In the genomic region with DNA sequence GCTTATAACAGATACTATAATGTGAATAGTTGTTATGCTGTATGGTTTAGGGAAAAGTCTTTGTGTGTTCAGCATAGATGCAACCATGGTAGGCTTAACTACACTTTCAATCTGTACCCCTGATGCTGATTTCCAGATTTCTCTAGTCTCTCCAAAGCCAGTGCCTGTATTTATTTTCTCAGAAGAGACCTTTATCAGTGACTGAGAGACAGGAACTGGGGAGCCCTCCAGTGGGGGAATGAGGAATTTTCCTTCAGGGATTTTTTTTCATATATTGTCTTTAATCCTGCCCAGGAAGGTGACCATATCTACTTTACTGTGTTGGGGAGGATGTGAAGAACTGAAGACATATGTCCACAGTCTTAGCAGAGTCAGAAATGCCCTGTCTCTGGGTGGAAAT, we compare ENCODE assay signal across 10 mouse cellular contexts. TPM values are rescaled to one million over a fixed set of nuclear protein-coding genes. Genes with fewer than 3 reads are reported as not detected.
DNase-seq lines count a peak whose midpoint lies in the region; ATAC-seq lines count a peak whose summit lies in the region.
"Had no signal": no experiment of that assay in that cellular context is flagged by ENCODE, and none has a peak within 500 bp of the region (broad histone marks: within the 10 kb centered on the region; RNA-seq: fewer than 3 reads in every experiment).

No protein-coding gene starts in this region.

- no peak overlapping the region for H3K4me2 ChIP-seq in embryonic facial prominence, embryonic 11.5 days (ENCODE audit: low read depth, low read length)
- no peak overlapping the region for H3K4me2 ChIP-seq in embryonic facial prominence, embryonic 14.5 days (ENCODE audit: low read depth, low read length)

- H3K9ac ChIP-seq in embryonic facial prominence, embryonic 11.5 days (replicated peaks; ENCODE audit: low read length): no peak overlapping the region
- H3K9ac ChIP-seq in embryonic facial prominence, embryonic 14.5 days (ENCODE audit: low read depth, low read length): no peak overlapping the region

- ATAC-seq in embryonic facial prominence, embryonic 11.5 days (replicated peaks; ENCODE audit: insufficient number of reproducible peaks, low FRiP score, low TSS enrichment, low read depth): no peak
- ATAC-seq in embryonic facial prominence, embryonic 14.5 days (ENCODE audit: low read depth): no peak

- no peaks in the 10 kb centered on the region for H3K4me1 ChIP-seq in embryonic facial prominence, embryonic 11.5 days (ENCODE audit: control insufficient read depth, insufficient read depth, low read length)
- H3K4me1 ChIP-seq in embryonic facial prominence, embryonic 10.5 days: peaks cover 28% of the 10 kb centered on the region
- H3K4me1 ChIP-seq in embryonic facial prominence, embryonic 14.5 days (ENCODE audit: control insufficient read depth, insufficient read depth, low read length): peaks cover 5% of the 10 kb centered on the region; the same call in 1 of the 2 replicates

- DNase-seq in embryonic facial prominence, embryonic 11.5 days (ENCODE audit: low spot score): peak; percentile 55
- no peak for DNase-seq in embryonic facial prominence, embryonic 10.5 days (ENCODE audit: low spot score)
- DNase-seq in right cerebral cortex, adult 18-20 months: peak; percentile 64
- DNase-seq in right cerebral cortex, postnatal 25 days: no peak
- peak; percentile 13 for DNase-seq in embryonic facial prominence, embryonic 14.5 days (ENCODE audit: low spot score)
- DNase-seq in left cerebral cortex, postnatal 25 days (ENCODE audit: low spot score in 2 of 2): peak; percentile 66 to 86
- DNase-seq in thymus, postnatal 25 days: peak; percentile 14
- DNase-seq in adrenal gland, postnatal 25 days: no peak

- no peaks in the 10 kb centered on the region for H3K27me3 ChIP-seq in embryonic facial prominence, embryonic 11.5 days (ENCODE audit: control insufficient read depth, insufficient read depth, low read length)
- no peaks in the 10 kb centered on the region for H3K27me3 ChIP-seq in embryonic facial prominence, embryonic 10.5 days (replicated peaks; ENCODE audit: low read depth, poor library complexity, severe bottlenecking)
- no peaks in the 10 kb centered on the region for H3K27me3 ChIP-seq in embryonic facial prominence, embryonic 14.5 days (replicated peaks; ENCODE audit: control insufficient read depth, insufficient read depth, low read length)

- H3K27ac ChIP-seq in embryonic facial prominence, embryonic 11.5 days (replicated peaks; ENCODE audit: low read depth, low read length): no peak overlapping the region
- no peak overlapping the region for H3K27ac ChIP-seq in embryonic facial prominence, embryonic 10.5 days (replicated peaks)
- H3K27ac ChIP-seq in embryonic facial prominence, embryonic 14.5 days (replicated peaks; ENCODE audit: low read depth, low read length): no peak overlapping the region

- no peaks in the 10 kb centered on the region for H3K9me3 ChIP-seq in embryonic facial prominence, embryonic 11.5 days (replicated peaks; ENCODE audit: control insufficient read depth, low read length)
- no peaks in the 10 kb centered on the region for H3K9me3 ChIP-seq in embryonic facial prominence, embryonic 10.5 days
- no peaks in the 10 kb centered on the region for H3K9me3 ChIP-seq in embryonic facial prominence, embryonic 14.5 days (ENCODE audit: control insufficient read depth, low read length)

- no peak overlapping the region for H3K4me3 ChIP-seq in embryonic facial prominence, embryonic 11.5 days (ENCODE audit: low read depth, low read length)
- H3K4me3 ChIP-seq in embryonic facial prominence, embryonic 10.5 days: no peak overlapping the region
- no peak overlapping the region for H3K4me3 ChIP-seq in embryonic facial prominence, embryonic 14.5 days (ENCODE audit: low read depth, low read length)

- intact Hi-C loops in left cerebral cortex, postnatal 25 days (cut with DNase I): loop anchor here (2.0 kb wide), 1 partner anchor 28 kb away; no protein-coding TSS in a partner anchor

- H3K36me3 ChIP-seq in embryonic facial prominence, embryonic 11.5 days (replicated peaks; ENCODE audit: control insufficient read depth, insufficient read depth, low read depth, low read length): no peaks in the 10 kb centered on the region
- H3K36me3 ChIP-seq in embryonic facial prominence, embryonic 10.5 days (replicated peaks): no peaks in the 10 kb centered on the region
- no peaks in the 10 kb centered on the region for H3K36me3 ChIP-seq in embryonic facial prominence, embryonic 14.5 days (ENCODE audit: control insufficient read depth, insufficient read depth, low read length)

RNA-seq across cellular contexts. Expression of a gene that starts 12.4 kb away (rescaled TPM):
- polyA plus RNA-seq in embryonic facial prominence, embryonic 11.5 days (2014; fragmentation: Nextera tagmentation; extraction: Ambion mirVana): 4.9 and 5.8 TPM in 2 replicates
- 1.9 and 2.5 TPM in 2 replicates for polyA plus RNA-seq in embryonic facial prominence, embryonic 10.5 days (2016; fragmentation: Nextera tagmentation; extraction: Ambion mirVana)
- 6.0 and 6.9 TPM in 2 replicates for polyA plus RNA-seq in embryonic facial prominence, embryonic 14.5 days (2014; fragmentation: Nextera tagmentation; extraction: Ambion mirVana)
- total RNA-seq in left cerebral cortex, postnatal 25 days (2021): 100 to 1,000 TPM; 115 to 126 TPM
- 101 and 123 TPM in 2 replicates for total RNA-seq in adrenal gland, postnatal 25 days (2021)
- polyA plus RNA-seq: gonadal fat pad, adult 2 months had no signal

RNA-seq across cellular contexts. Expression of a gene that starts 26.3 kb away (rescaled TPM):
- 1.4 and 1.5 TPM in 2 replicates for polyA plus RNA-seq in embryonic facial prominence, embryonic 11.5 days (2014; fragmentation: Nextera tagmentation; extraction: Ambion mirVana)
- polyA plus RNA-seq in embryonic facial prominence, embryonic 10.5 days (2016; fragmentation: Nextera tagmentation; extraction: Ambion mirVana): 1.7 and 2.1 TPM in 2 replicates
- polyA plus RNA-seq in embryonic facial prominence, embryonic 14.5 days (2014; fragmentation: Nextera tagmentation; extraction: Ambion mirVana): 2.0 and 2.9 TPM in 2 replicates
- total RNA-seq in left cerebral cortex, postnatal 25 days (2021): 100 to 1,000 TPM; 491 to 494 TPM
- 41.6 and 54.3 TPM in 2 replicates for total RNA-seq in adrenal gland, postnatal 25 days (2021)

RNA-seq across cellular contexts. Expression of a gene that starts 27.2 kb away (rescaled TPM):
- polyA plus RNA-seq in embryonic facial prominence, embryonic 11.5 days (2014; fragmentation: Nextera tagmentation; extraction: Ambion mirVana): 123 and 146 TPM in 2 replicates
- 144 and 150 TPM in 2 replicates for polyA plus RNA-seq in embryonic facial prominence, embryonic 10.5 days (2016; fragmentation: Nextera tagmentation; extraction: Ambion mirVana)
- 115 and 128 TPM in 2 replicates for polyA plus RNA-seq in embryonic facial prominence, embryonic 14.5 days (2014; fragmentation: Nextera tagmentation; extraction: Ambion mirVana)
- total RNA-seq in left cerebral cortex, postnatal 25 days (2021): 10 to 100 TPM; 48.9 to 52.5 TPM
- total RNA-seq in adrenal gland, postnatal 25 days (2021): 91.1 and 117 TPM in 2 replicates

RNA-seq across cellular contexts. Expression of a gene that starts 54.4 kb away (rescaled TPM):
- polyA plus RNA-seq in embryonic facial prominence, embryonic 11.5 days (2014; fragmentation: Nextera tagmentation; extraction: Ambion mirVana): 13.8 and 17.2 TPM in 2 replicates
- 27.0 and 27.5 TPM in 2 replicates for polyA plus RNA-seq in embryonic facial prominence, embryonic 10.5 days (2016; fragmentation: Nextera tagmentation; extraction: Ambion mirVana)
- polyA plus RNA-seq in embryonic facial prominence, embryonic 14.5 days (2014; fragmentation: Nextera tagmentation; extraction: Ambion mirVana): 20.0 and 21.0 TPM in 2 replicates
- 10 to 100 TPM; 86.2 to 91.0 TPM for total RNA-seq in left cerebral cortex, postnatal 25 days (2021)
- 67.3 and 85.6 TPM in 2 replicates for total RNA-seq in adrenal gland, postnatal 25 days (2021)

RNA-seq across cellular contexts. Expression of a gene that starts 58.7 kb away (rescaled TPM):
- polyA plus RNA-seq in embryonic facial prominence, embryonic 11.5 days (2014; fragmentation: Nextera tagmentation; extraction: Ambion mirVana): not detected in 2 replicates
- not detected in 2 replicates for polyA plus RNA-seq in embryonic facial prominence, embryonic 10.5 days (2016; fragmentation: Nextera tagmentation; extraction: Ambion mirVana)
- polyA plus RNA-seq in embryonic facial prominence, embryonic 14.5 days (2014; fragmentation: Nextera tagmentation; extraction: Ambion mirVana): not detected in 2 replicates
- not detected for total RNA-seq in left cerebral cortex, postnatal 25 days (2021)
- total RNA-seq in adrenal gland, postnatal 25 days (2021): not detected in 2 replicates
- polyA plus RNA-seq: gonadal fat pad, adult 2 months; liver, embryonic 16.5 days had no signal

Comparison
In these comparisons a context has a peak if more than half of its experiments do, and no peak if none do; other contexts are left out.
1. DNase-seq: peak in embryonic facial prominence, embryonic 11.5 days (single experiment), right cerebral cortex, adult 18-20 months (single experiment), embryonic facial prominence, embryonic 14.5 days (single experiment), left cerebral cortex, postnatal 25 days (2 of 2) and thymus, postnatal 25 days (single experiment); none in embryonic facial prominence, embryonic 10.5 days (single experiment), right cerebral cortex, postnatal 25 days (single experiment) and adrenal gland, postnatal 25 days (single experiment).